Comparison of ENCODE assay signal across 8 mouse cellular contexts in genomic region chr2:167688498-167689451, GRCm38 (mm10). TPM values are rescaled to one million over a fixed set of nuclear protein-coding genes. Genes with fewer than 3 reads are reported as not detected.
DNase-seq lines count a peak whose midpoint lies in the region; ATAC-seq and TF ChIP-seq lines count a peak whose summit lies in the region.

Gene Cebpb, plus strand, starts transcription at chr2:167688915.

- ATAC-seq in erythroblast, adult 5-6 weeks (replicated peaks; ENCODE audit: low FRiP score, poor library complexity, severe bottlenecking), result peak; percentile 53
- ATAC-seq in heart, embryonic 11.5 days (replicated peaks; ENCODE audit: insufficient number of reproducible peaks, low FRiP score, low TSS enrichment), result peak; percentile 69
- ATAC-seq in kidney, embryonic 15.5 days (replicated peaks; ENCODE audit: low FRiP score), result peak; percentile 68

- no peaks in the 10 kb centered on the region; the same call in 1 of the 2 replicates for H3K4me1 ChIP-seq in bone marrow, adult 2 months (ENCODE audit: control insufficient read depth, insufficient read depth, low read length)
- peaks cover 17% of the 10 kb centered on the region for H3K4me1 ChIP-seq in heart, embryonic 11.5 days (ENCODE audit: control insufficient read depth, insufficient read depth, low read length)
- peaks cover 36% of the 10 kb centered on the region for H3K4me1 ChIP-seq in kidney, embryonic 15.5 days
- peaks cover 4% of the 10 kb centered on the region; the same call in 1 of the 2 replicates for H3K4me1 ChIP-seq in liver, adult 2 months (ENCODE audit: control insufficient read depth, insufficient read depth, low read length)

- TF ChIP-seq CTCF in bone marrow, adult 2 months (IDR thresholded peaks at IDR 0.05; ENCODE audit: control insufficient read depth, insufficient read depth, low read length), result peak; percentile 55; the same call in 1 of the 2 replicates
- TF ChIP-seq CTCF in liver, adult 2 months (IDR thresholded peaks at IDR 0.05; ENCODE audit: low read depth, low read length), result peak; percentile 70

- DNase-seq in A20 (ENCODE audit: low read depth, low spot score), result peak; percentile 93
- DNase-seq in liver, adult 2 months (ENCODE audit: extremely low read depth, low read depth, low spot score), result peak; percentile 55
- DNase-seq in monocyte, adult 2 months (ENCODE audit: low read depth in 1 of 2, low spot score in 2 of 2), result peak; percentile 79 to 91
- peak; percentile 65 to 70 for DNase-seq in spleen, postnatal 14 days (ENCODE audit: low spot score in 2 of 2)

- H3K4me3 ChIP-seq in bone marrow, adult 2 months (replicated peaks; ENCODE audit: control insufficient read depth, low read depth, low read length), result peak within 1 kb of the TSS; percentile 76
- peak within 1 kb of the TSS; percentile 73 for H3K4me3 ChIP-seq in heart, embryonic 11.5 days (ENCODE audit: low read depth, low read length)
- H3K4me3 ChIP-seq in kidney, embryonic 15.5 days (replicated peaks), result peak within 1 kb of the TSS; percentile 78
- H3K4me3 ChIP-seq in liver, adult 2 months (ENCODE audit: insufficient read depth, low read depth, low read length), result peak within 1 kb of the TSS; percentile 61

- H3K9me3 ChIP-seq in heart, embryonic 11.5 days (replicated peaks; ENCODE audit: control insufficient read depth, low read length), result no peaks in the 10 kb centered on the region
- H3K9me3 ChIP-seq in kidney, embryonic 15.5 days (replicated peaks), result no peaks in the 10 kb centered on the region

- WGBS in bone marrow, adult 2 months, result under 1% methylated on average over 145 of the region's 147 CpGs
- under 1% methylated on average over 118 of the region's 147 CpGs for WGBS in heart, embryonic 11.5 days (ENCODE audit: insufficient replicate concordance)
- WGBS in kidney, embryonic 15.5 days, result under 1% methylated on average over 127 of the region's 147 CpGs
- under 1% methylated on average over 145 of the region's 147 CpGs for WGBS in liver, adult 2 months

- TF ChIP-seq POLR2A in bone marrow, adult 2 months (IDR thresholded peaks at IDR 0.05; ENCODE audit: borderline replicate concordance, control insufficient read depth, low read depth, low read length), result peak; percentile 66; the same call in 1 of the 2 replicates
- peak; percentile 99 for TF ChIP-seq POLR2A in liver, adult 2 months (IDR thresholded peaks at IDR 0.05; ENCODE audit: extremely low read depth, insufficient read depth, low read length)

- peaks cover 14% of the 10 kb centered on the region for H3K27me3 ChIP-seq in heart, embryonic 11.5 days (ENCODE audit: control insufficient read depth, insufficient read depth, low read length)
- H3K27me3 ChIP-seq in kidney, embryonic 15.5 days, result peaks cover 25% of the 10 kb centered on the region
- no peaks in the 10 kb centered on the region for H3K27me3 ChIP-seq in liver, adult 2 months (ENCODE audit: control insufficient read depth, insufficient read depth, low read length)

- peak within 1 kb of the TSS; percentile 83 for H3K9ac ChIP-seq in heart, embryonic 11.5 days (ENCODE audit: low read depth, low read length)
- peak within 1 kb of the TSS; percentile 66 for H3K9ac ChIP-seq in kidney, embryonic 15.5 days
- peak within 1 kb of the TSS; percentile 92 for H3K9ac ChIP-seq in liver, adult 2 months (ENCODE audit: low read depth, low read length)

- H3K79me2 ChIP-seq in liver, adult 2 months (ENCODE audit: control insufficient read depth, insufficient read depth, low read length), result peaks cover 13% of the 10 kb centered on the region

- peak within 1 kb of the TSS; percentile 98 for H3K4me2 ChIP-seq in heart, embryonic 11.5 days
- H3K4me2 ChIP-seq in kidney, embryonic 15.5 days, result peak within 1 kb of the TSS; percentile 99

- H3K36me3 ChIP-seq in heart, embryonic 11.5 days (ENCODE audit: control insufficient read depth, insufficient read depth, low read length), result no peaks in the 10 kb centered on the region
- H3K36me3 ChIP-seq in kidney, embryonic 15.5 days, result no peaks in the 10 kb centered on the region
- H3K36me3 ChIP-seq in liver, adult 2 months (ENCODE audit: control insufficient read depth, insufficient read depth, low read length), result peaks cover 2% of the 10 kb centered on the region; the same call in 1 of the 2 replicates

- H3K27ac ChIP-seq in bone marrow, adult 2 months (ENCODE audit: control insufficient read depth, insufficient read depth, low read depth, low read length, poor library complexity), result peak within 1 kb of the TSS; percentile 95
- peak within 1 kb of the TSS; percentile 58 for H3K27ac ChIP-seq in heart, embryonic 11.5 days (ENCODE audit: low read depth, low read length)
- peak within 1 kb of the TSS; percentile 76 for H3K27ac ChIP-seq in kidney, embryonic 15.5 days
- peak within 1 kb of the TSS; percentile 94 for H3K27ac ChIP-seq in liver, adult 2 months (replicated peaks; ENCODE audit: insufficient read depth, low read depth, low read length)

RNA-seq across cellular contexts. Expression of gene Cebpb, which starts in this region (rescaled TPM):
- 13.0 and 19.5 TPM in 2 replicates for polyA plus RNA-seq in bone marrow, adult 2 months (2011; ENCODE audit: insufficient read depth, insufficient read length, low replicate concordance, missing spikeins)
- total RNA-seq in erythroblast, adult 5-6 weeks (2015; ENCODE audit: low replicate concordance), result 8.8 and 9.0 TPM in 2 replicates
- total RNA-seq in erythroblast, adult 5-6 weeks (2017; ENCODE audit: low replicate concordance), result 7.3 and 14.8 TPM in 2 replicates
- polyA plus RNA-seq in heart, embryonic 11.5 days (2014; fragmentation: Nextera tagmentation; extraction: Ambion mirVana), result 8.0 and 8.2 TPM in 2 replicates
- 5.1 and 5.7 TPM in 2 replicates for polyA plus RNA-seq in kidney, embryonic 15.5 days (2015; fragmentation: Nextera tagmentation; extraction: Ambion mirVana)
- 125 and 147 TPM in 2 replicates for total RNA-seq in liver, adult 2 months (2014; rRNA removed)
- 200 and 210 TPM in 2 replicates for polyA plus RNA-seq in liver, adult 2 months (2012; rRNA removed)

Comparison
In these comparisons a context has a peak if more than half of its experiments do, and no peak if none do; other contexts are left out.
1. Peak in every context shown above with its lines: DNase-seq, ATAC-seq, H3K4me3 ChIP-seq and H3K27ac ChIP-seq.